ENCODE assay signal across 33 mouse cellular contexts in the genomic region with DNA sequence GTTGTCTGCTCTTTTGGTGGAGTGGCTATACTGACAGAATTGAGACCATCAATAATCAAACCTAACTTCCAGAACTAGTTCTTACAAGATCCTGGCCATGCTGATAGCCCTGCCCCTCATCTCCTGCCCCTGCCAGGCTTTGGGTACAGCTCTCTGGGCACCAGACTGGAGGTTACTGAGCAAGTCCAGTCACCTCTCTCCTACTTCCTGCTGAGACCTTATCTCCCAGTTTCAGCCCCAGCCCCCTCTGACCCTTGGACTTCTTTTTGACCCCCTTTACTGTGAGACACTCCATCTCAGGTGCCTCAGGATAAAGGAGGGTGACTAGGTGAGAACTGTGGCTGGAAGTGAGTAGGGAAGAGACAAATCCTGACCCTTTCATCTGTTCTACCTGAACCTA. TPM values are rescaled to one million over a fixed set of nuclear protein-coding genes. Genes with fewer than 3 reads are reported as not detected.
DNase-seq lines count a peak whose midpoint lies in the region; ATAC-seq and TF ChIP-seq lines count a peak whose summit lies in the region.
"Had no signal": no experiment of that assay in that cellular context is flagged by ENCODE, and none has a peak within 500 bp of the region (broad histone marks: within the 10 kb centered on the region; RNA-seq: fewer than 3 reads in every experiment).

No protein-coding gene starts in this region.

- intact Hi-C loops in gastrocnemius, postnatal 36 days (cut with DNase I) = no loop called here

- no peaks in the 10 kb centered on the region for H3K36me3 ChIP-seq in spleen, adult 2 months (ENCODE audit: control insufficient read depth, insufficient read depth, low read length)
- H3K36me3 ChIP-seq in intestine, postnatal 0 days (ENCODE audit: control insufficient read depth, insufficient read depth) = no peaks in the 10 kb centered on the region
- no peaks in the 10 kb centered on the region for H3K36me3 ChIP-seq in forebrain, embryonic 11.5 days (ENCODE audit: control insufficient read depth, insufficient read depth, low read length)
- H3K36me3 ChIP-seq: embryonic facial prominence, embryonic 12.5 days; embryonic facial prominence, embryonic 15.5 days; forebrain, embryonic 12.5 days; forebrain, embryonic 15.5 days; G1E; heart, embryonic 10.5 days; heart, embryonic 13.5 days; hindbrain, embryonic 12.5 days; hindbrain, embryonic 15.5 days had no signal

- TF ChIP-seq CTCF in spleen, adult 2 months (IDR thresholded peaks at IDR 0.05; ENCODE audit: extremely low read depth, insufficient read depth, insufficient read length, insufficient replicate concordance) = no peak
- TF ChIP-seq CTCF in intestine, postnatal 0 days (IDR thresholded peaks at IDR 0.05; ENCODE audit: low read depth) = no peak

- ATAC-seq in intestine, postnatal 0 days = peak; percentile 53
- ATAC-seq in forebrain, embryonic 11.5 days (replicated peaks; ENCODE audit: low FRiP score) = no peak
- ATAC-seq: forebrain, embryonic 15.5 days; Patski had no signal

- 0 out of 2 replicates have a peak overlapping the region, but pooled peaks have one; percentile 5 for H3K27ac ChIP-seq in spleen, adult 2 months (ENCODE audit: insufficient read depth, low read length)
- H3K27ac ChIP-seq in intestine, postnatal 0 days (ENCODE audit: low read depth, low read length) = no peak overlapping the region
- H3K27ac ChIP-seq in forebrain, embryonic 11.5 days (ENCODE audit: low read depth, low read length) = no peak overlapping the region
- H3K27ac ChIP-seq: embryonic facial prominence, embryonic 12.5 days; embryonic facial prominence, embryonic 15.5 days; forebrain, embryonic 12.5 days; forebrain, embryonic 15.5 days; heart, adult 2 months; heart, embryonic 10.5 days; heart, embryonic 13.5 days; hindbrain, embryonic 12.5 days; hindbrain, embryonic 15.5 days had no signal

- no peak overlapping the region for H3K9ac ChIP-seq in intestine, postnatal 0 days (ENCODE audit: low read depth, low read length)
- H3K9ac ChIP-seq in forebrain, embryonic 11.5 days (ENCODE audit: low read length) = no peak overlapping the region
- H3K9ac ChIP-seq: embryonic facial prominence, embryonic 12.5 days; embryonic facial prominence, embryonic 15.5 days; forebrain, embryonic 12.5 days; forebrain, embryonic 15.5 days; heart, embryonic 13.5 days; hindbrain, embryonic 12.5 days; hindbrain, embryonic 15.5 days had no signal

- H3K4me1 ChIP-seq in spleen, adult 2 months (ENCODE audit: control insufficient read depth, insufficient read depth, insufficient read length) = peaks cover 21% of the 10 kb centered on the region; the same call in 1 of the 2 replicates
- H3K4me1 ChIP-seq in intestine, postnatal 0 days (replicated peaks; ENCODE audit: control insufficient read depth, insufficient read depth, low read length) = no peaks in the 10 kb centered on the region
- peaks cover 5% of the 10 kb centered on the region; the same call in 1 of the 2 replicates for H3K4me1 ChIP-seq in forebrain, embryonic 11.5 days (replicated peaks; ENCODE audit: control insufficient read depth, insufficient read depth, low read length)

- H3K4me3 ChIP-seq in spleen, adult 2 months (ENCODE audit: extremely low read depth, insufficient read depth, insufficient read length) = no peak overlapping the region
- H3K4me3 ChIP-seq in intestine, postnatal 0 days (ENCODE audit: low read depth, low read length) = no peak overlapping the region
- no peak overlapping the region for H3K4me3 ChIP-seq in forebrain, embryonic 11.5 days (ENCODE audit: low read depth, low read length)
- H3K4me3 ChIP-seq: embryonic facial prominence, embryonic 12.5 days; embryonic facial prominence, embryonic 15.5 days; forebrain, embryonic 12.5 days; forebrain, embryonic 15.5 days; heart, adult 2 months; heart, embryonic 10.5 days; heart, embryonic 13.5 days; hindbrain, embryonic 12.5 days; hindbrain, embryonic 15.5 days had no signal

- no peak for TF ChIP-seq POLR2A in spleen, adult 2 months (IDR thresholded peaks at IDR 0.05; ENCODE audit: low read depth, low read length)

- H3K4me2 ChIP-seq in intestine, postnatal 0 days (replicated peaks; ENCODE audit: low read depth) = no peak overlapping the region
- H3K4me2 ChIP-seq in forebrain, embryonic 11.5 days (ENCODE audit: low read depth, low read length, severe bottlenecking) = no peak overlapping the region
- H3K4me2 ChIP-seq: embryonic facial prominence, embryonic 12.5 days; embryonic facial prominence, embryonic 15.5 days; forebrain, embryonic 12.5 days; forebrain, embryonic 15.5 days; heart, embryonic 13.5 days; hindbrain, embryonic 12.5 days; hindbrain, embryonic 15.5 days had no signal

- DNase-seq in spleen, adult 2 months (ENCODE audit: low read depth in 1 of 2, low spot score in 2 of 2) = no peak
- no peak for DNase-seq in spleen, adult 12 weeks (ENCODE audit: low spot score)
- peak; percentile 63 for DNase-seq in 416B (ENCODE audit: low read depth)
- peak; percentile 26 to 32 for DNase-seq in B cell, adult 2 months
- no peak for DNase-seq in natural killer cell, adult 2 months (ENCODE audit: low spot score in 2 of 2)
- DNase-seq in forebrain, embryonic 11.5 days (ENCODE audit: low spot score) = no peak
- no peak for DNase-seq in gastrocnemius, postnatal 36 days
- DNase-seq: adrenal gland, postnatal 10 days; adrenal gland, postnatal 36 days; cerebellum, adult 2 months; cerebellum, adult 9-11 months; cerebellum, postnatal 25 days; gastrocnemius, postnatal 25 days; heart, adult 2 months had no signal

- H3K9me3 ChIP-seq in intestine, postnatal 0 days (ENCODE audit: control insufficient read depth) = no peaks in the 10 kb centered on the region
- no peaks in the 10 kb centered on the region for H3K9me3 ChIP-seq in forebrain, embryonic 11.5 days (ENCODE audit: control insufficient read depth, low read length)
- H3K9me3 ChIP-seq: embryonic facial prominence, embryonic 12.5 days; embryonic facial prominence, embryonic 15.5 days; forebrain, embryonic 12.5 days; forebrain, embryonic 15.5 days; G1E; heart, embryonic 10.5 days; heart, embryonic 13.5 days; hindbrain, embryonic 12.5 days; hindbrain, embryonic 15.5 days had no signal

- H3K27me3 ChIP-seq in spleen, adult 2 months (ENCODE audit: control insufficient read depth, insufficient read depth, low read length) = no peaks in the 10 kb centered on the region
- no peaks in the 10 kb centered on the region for H3K27me3 ChIP-seq in intestine, postnatal 0 days (replicated peaks; ENCODE audit: control insufficient read depth, insufficient read depth, low read length)
- H3K27me3 ChIP-seq in forebrain, embryonic 11.5 days (ENCODE audit: control insufficient read depth, insufficient read depth, low read length) = no peaks in the 10 kb centered on the region; the same call in 1 of the 2 replicates
- H3K27me3 ChIP-seq: embryonic facial prominence, embryonic 15.5 days; forebrain, embryonic 15.5 days; Patski had no signal

RNA-seq across cellular contexts. Expression of a gene that starts 0.8 kb away (rescaled TPM):
- polyA plus RNA-seq in spleen, adult 2 months (2012; rRNA removed) = not detected in 2 replicates
- 4.1 and 5.6 TPM in 2 replicates for polyA plus RNA-seq in intestine, postnatal 0 days (2015; fragmentation: Nextera tagmentation; extraction: Ambion mirVana)
- not detected in 2 replicates for polyA plus RNA-seq in forebrain, embryonic 11.5 days (2014; fragmentation: Nextera tagmentation; extraction: Ambion mirVana)
- total RNA-seq in gastrocnemius, postnatal 36 days (2021) = under 1 TPM in 1 of 2 experiments, not detected in 1; 0.72 TPM
- total RNA-seq: adrenal gland, adult 18-20 months; adrenal gland, postnatal 10 days; adrenal gland, postnatal 36 days; CH12.LX; common myeloid progenitor, adult 5-6 weeks; G1E; gastrocnemius, postnatal 25 days; granulocyte monocyte progenitor cell, adult 5-6 weeks; heart, adult 2 months; heart, postnatal 25 days; hematopoietic stem cell, adult 5-6 weeks had no signal
- polyA plus RNA-seq: cerebellum, adult 2 months; forebrain, embryonic 12.5 days; forebrain, embryonic 15.5 days; G1E; heart, adult 2 months; heart, embryonic 10.5 days; heart, embryonic 13.5 days; heart, embryonic 16.5 days; hindbrain, embryonic 12.5 days; hindbrain, embryonic 15.5 days; Patski had no signal

RNA-seq across cellular contexts. Expression of a gene that starts 3.6 kb away (rescaled TPM):
- 90.6 and 121 TPM in 2 replicates for polyA plus RNA-seq in spleen, adult 2 months (2012; rRNA removed)
- polyA plus RNA-seq in intestine, postnatal 0 days (2015; fragmentation: Nextera tagmentation; extraction: Ambion mirVana) = 374 and 424 TPM in 2 replicates
- 24.3 and 27.0 TPM in 2 replicates for polyA plus RNA-seq in forebrain, embryonic 11.5 days (2014; fragmentation: Nextera tagmentation; extraction: Ambion mirVana)
- total RNA-seq in gastrocnemius, postnatal 36 days (2021) = 10 to 100 TPM; 61.9 to 77.2 TPM
- total RNA-seq: CH12.LX, G1E had no signal
- polyA plus RNA-seq: G1E had no signal

RNA-seq across cellular contexts. Expression of a gene that starts 5.5 kb away (rescaled TPM):
- polyA plus RNA-seq in spleen, adult 2 months (2012; rRNA removed) = 43.5 and 68.3 TPM in 2 replicates
- polyA plus RNA-seq in intestine, postnatal 0 days (2015; fragmentation: Nextera tagmentation; extraction: Ambion mirVana) = 8.6 and 8.7 TPM in 2 replicates
- polyA plus RNA-seq in forebrain, embryonic 11.5 days (2014; fragmentation: Nextera tagmentation; extraction: Ambion mirVana) = 0.69 and 1.9 TPM in 2 replicates
- 10 to 100 TPM; 16.4 to 16.5 TPM for total RNA-seq in gastrocnemius, postnatal 36 days (2021)
- total RNA-seq: G1E had no signal
- polyA plus RNA-seq: G1E had no signal

RNA-seq across cellular contexts. Expression of a gene that starts 7.4 kb away (rescaled TPM):
- polyA plus RNA-seq in spleen, adult 2 months (2012; rRNA removed) = not detected in 2 replicates
- not detected in 2 replicates for polyA plus RNA-seq in intestine, postnatal 0 days (2015; fragmentation: Nextera tagmentation; extraction: Ambion mirVana)
- polyA plus RNA-seq in forebrain, embryonic 11.5 days (2014; fragmentation: Nextera tagmentation; extraction: Ambion mirVana) = not detected in 2 replicates
- total RNA-seq in gastrocnemius, postnatal 36 days (2021) = not detected
- total RNA-seq: adrenal gland, adult 18-20 months; adrenal gland, postnatal 10 days; adrenal gland, postnatal 36 days; CH12.LX; common myeloid progenitor, adult 5-6 weeks; G1E; gastrocnemius, adult 8-10 months; gastrocnemius, postnatal 25 days; granulocyte monocyte progenitor cell, adult 5-6 weeks; heart, adult 2 months; heart, postnatal 25 days; hematopoietic stem cell, adult 5-6 weeks had no signal
- polyA plus RNA-seq: cerebellum, adult 2 months; embryonic facial prominence, embryonic 12.5 days; embryonic facial prominence, embryonic 15.5 days; forebrain, embryonic 12.5 days; forebrain, embryonic 15.5 days; G1E; heart, adult 2 months; heart, embryonic 10.5 days; heart, embryonic 13.5 days; heart, embryonic 16.5 days; hindbrain, embryonic 12.5 days; hindbrain, embryonic 15.5 days; Patski had no signal

RNA-seq across cellular contexts. Expression of a gene that starts 19.1 kb away (rescaled TPM):
- polyA plus RNA-seq in spleen, adult 2 months (2012; rRNA removed) = not detected in 2 replicates
- polyA plus RNA-seq in intestine, postnatal 0 days (2015; fragmentation: Nextera tagmentation; extraction: Ambion mirVana) = not detected in 2 replicates
- polyA plus RNA-seq in forebrain, embryonic 11.5 days (2014; fragmentation: Nextera tagmentation; extraction: Ambion mirVana) = not detected in 2 replicates
- not detected for total RNA-seq in gastrocnemius, postnatal 36 days (2021)
- total RNA-seq: adrenal gland, adult 18-20 months; adrenal gland, postnatal 10 days; adrenal gland, postnatal 36 days; CH12.LX; common myeloid progenitor, adult 5-6 weeks; G1E; gastrocnemius, adult 8-10 months; gastrocnemius, postnatal 25 days; granulocyte monocyte progenitor cell, adult 5-6 weeks; heart, adult 2 months; heart, postnatal 25 days; hematopoietic stem cell, adult 5-6 weeks had no signal
- polyA plus RNA-seq: cerebellum, adult 2 months; embryonic facial prominence, embryonic 12.5 days; embryonic facial prominence, embryonic 15.5 days; forebrain, embryonic 12.5 days; forebrain, embryonic 15.5 days; G1E; heart, adult 2 months; heart, embryonic 10.5 days; heart, embryonic 13.5 days; heart, embryonic 16.5 days; hindbrain, embryonic 12.5 days; hindbrain, embryonic 15.5 days; Patski had no signal

Comparison
In these comparisons a context has a peak if more than half of its experiments do, and no peak if none do; other contexts are left out.
1. DNase-seq: peak in 416B (single experiment) and B cell, adult 2 months (2 of 2); none in spleen, adult 2 months (0 of 2), spleen, adult 12 weeks (single experiment), natural killer cell, adult 2 months (0 of 2), forebrain, embryonic 11.5 days (single experiment) and gastrocnemius, postnatal 36 days (0 of 2).